Mouse (Mus musculus) thymus, adult 2 months (tissue): ENCODE data around the gene Ap3m1.

Experiments used
- CTCF ChIP-seq: fragments of 200-500 bp; IDR thresholded peaks from 2 replicates; pipeline ENCODE4 v1.5.1; 2012; ENCODE audit warnings: mild to moderate bottlenecking, control low read depth, low read length, moderate library complexity, borderline replicate concordance; ENCODE audit not compliant: control insufficient read depth, poor library complexity, insufficient read depth; ENCODE audit errors: extremely low read depth
- POLR2A ChIP-seq: fragments of 200-500 bp; IDR thresholded peaks from 2 replicates; pipeline ENCODE4 v1.6.1; 2012; ENCODE audit warnings: mild to moderate bottlenecking, low read length, control low read depth, moderate library complexity; ENCODE audit not compliant: control insufficient read depth, poor library complexity, insufficient read depth; ENCODE audit errors: extremely low read depth

GRCm38 (mm10) chr14:21085666-21086065 lies 33.4 kb upstream of the Ap3m1 start:
- no peak for TF ChIP-seq CTCF
- TF ChIP-seq POLR2A: no peak
